Mouse (Mus musculus) ES-E14 (cell line): Measurements from ENCODE around the gene Tmem262.

Experiments
- CHD2 ChIP-seq: IDR thresholded peaks from 2 replicates; pipeline ENCODE4 v1.6.1; 2014; ENCODE audit warnings: mild to moderate bottlenecking, low read depth, low read length, inconsistent platforms
- HCFC1 ChIP-seq: IDR thresholded peaks from 2 replicates; pipeline ENCODE4 v1.6.1; 2012; ENCODE audit warnings: low read length, inconsistent platforms, borderline replicate concordance; ENCODE audit not compliant: insufficient read depth
- MAFK ChIP-seq: IDR thresholded peaks from 2 replicates; pipeline ENCODE4 v1.6.1; 2014; ENCODE audit warnings: mild to moderate bottlenecking, low read depth, low read length, inconsistent platforms; ENCODE audit not compliant: insufficient read depth
- ZC3H11A ChIP-seq: IDR thresholded peaks from 2 replicates; pipeline ENCODE4 v1.6.1; 2012; ENCODE audit warnings: low read depth, mild to moderate bottlenecking, inconsistent platforms, low read length, borderline replicate concordance
- ZNF384 ChIP-seq: IDR thresholded peaks from 2 replicates; pipeline ENCODE4 v1.6.1; 2012; ENCODE audit warnings: low read depth, low read length, inconsistent platforms

DNA sequence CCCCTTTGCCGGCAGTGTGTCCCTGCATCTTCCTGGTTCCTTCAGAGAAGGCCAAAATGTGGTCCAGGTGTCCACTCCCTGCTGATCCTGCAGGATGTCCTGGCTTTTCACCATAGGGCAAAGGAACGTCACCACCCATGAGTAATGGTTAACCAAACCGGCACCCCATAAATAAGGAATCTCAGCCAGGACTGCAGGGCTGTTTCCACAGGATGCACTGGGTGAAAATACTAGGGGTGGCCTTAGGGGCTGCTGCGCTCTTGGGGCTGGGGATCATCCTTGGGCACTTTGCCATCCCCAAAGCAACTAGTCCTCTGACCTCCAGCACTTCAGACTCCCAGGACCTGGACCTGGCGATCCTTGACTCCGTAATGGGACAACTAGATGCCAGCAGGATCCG lies 25.8 kb downstream of the Tmem262 start, which contains the start of gene Naaladl1:
- TF ChIP-seq MAFK (no peak), ZC3H11A (no peak), ZNF384 (no peak), CHD2 (no peak), HCFC1 (no peak)
